Mouse (Mus musculus) hindbrain, embryonic 10.5 days (tissue): ENCODE results near the gene Mmab. TPM values are rescaled to one million over a fixed set of nuclear protein-coding genes. Genes with fewer than 3 reads are reported as not detected.
A peak's percentile ranks its signal among the peaks of the same experiment; 100 is the strongest.

Experiments used
- DNase-seq: peaks from one replicate; pipeline ENCODE4 v3.0.0-alpha.2; 2017; ENCODE audit warnings: low spot score
- H3K27ac ChIP-seq: fragments of 300-500 bp; sonication (generic); 2 replicates; pipeline ENCODE4 v1.5.1; 2016; ENCODE audit warnings: mild to moderate bottlenecking, moderate library complexity
- H3K27me3 ChIP-seq: fragments of 300-500 bp; sonication (generic); 2 replicates; pipeline ENCODE4 v1.6.1; 2016; ENCODE audit warnings: mild to moderate bottlenecking; ENCODE audit not compliant: poor library complexity, insufficient read depth, severe bottlenecking
- H3K36me3 ChIP-seq: fragments of 300-500 bp; sonication (generic); 2 replicates; pipeline ENCODE4 v1.6.1; 2016; ENCODE audit warnings: mild to moderate bottlenecking, moderate library complexity
- H3K4me1 ChIP-seq: fragments of 300-500 bp; sonication (generic); replicated peaks from 2 replicates; pipeline ENCODE4 v1.6.1; 2016; ENCODE audit warnings: mild to moderate bottlenecking
- H3K4me3 ChIP-seq: fragments of 300-500 bp; sonication (generic); 2 replicates; pipeline ENCODE4 v1.5.1; 2016; ENCODE audit warnings: mild to moderate bottlenecking, moderate library complexity
- H3K9me3 ChIP-seq: fragments of 300-500 bp; sonication (generic); 2 replicates; pipeline ENCODE4 v1.6.1; 2016; ENCODE audit warnings: mild to moderate bottlenecking, moderate library complexity
- WGBS: fragments of 180-500 bp; shearing (Covaris S2); methylation state at CpG from one replicate; pipeline ENCODE4 v1.1.7; 2016; 5-methylcytosine and 5-hydroxymethylcytosine counted together
- polyA plus RNA-seq: library from polyadenylated mRNA; unstranded; fragments of >200 nt; fragmentation: Nextera tagmentation; extraction: Ambion mirVana; gene quantifications from 2 replicates; pipeline ENCODE4 v1.2.1, GENCODE M21; 2016

The Mmab gene
- polyA plus RNA-seq, 1 experiment from 2014 or later, result 30.1 TPM

GRCm38 (mm10) chr5:114464561-114464960 is 20.7 kb upstream of the Mmab start:
- WGBS, result 76% methylated on average over 2 of the region's 2 CpGs
- no peaks in the 10 kb centered on the region for H3K36me3 ChIP-seq
- H3K27ac ChIP-seq, result peak overlapping the region; percentile 90
- H3K4me3 ChIP-seq, result no peak overlapping the region
- peaks cover 89% of the 10 kb centered on the region for H3K4me1 ChIP-seq
- H3K9me3 ChIP-seq, result no peaks in the 10 kb centered on the region
- peaks cover 11% of the 10 kb centered on the region for H3K27me3 ChIP-seq
- DNase-seq, result no peak

DNA sequence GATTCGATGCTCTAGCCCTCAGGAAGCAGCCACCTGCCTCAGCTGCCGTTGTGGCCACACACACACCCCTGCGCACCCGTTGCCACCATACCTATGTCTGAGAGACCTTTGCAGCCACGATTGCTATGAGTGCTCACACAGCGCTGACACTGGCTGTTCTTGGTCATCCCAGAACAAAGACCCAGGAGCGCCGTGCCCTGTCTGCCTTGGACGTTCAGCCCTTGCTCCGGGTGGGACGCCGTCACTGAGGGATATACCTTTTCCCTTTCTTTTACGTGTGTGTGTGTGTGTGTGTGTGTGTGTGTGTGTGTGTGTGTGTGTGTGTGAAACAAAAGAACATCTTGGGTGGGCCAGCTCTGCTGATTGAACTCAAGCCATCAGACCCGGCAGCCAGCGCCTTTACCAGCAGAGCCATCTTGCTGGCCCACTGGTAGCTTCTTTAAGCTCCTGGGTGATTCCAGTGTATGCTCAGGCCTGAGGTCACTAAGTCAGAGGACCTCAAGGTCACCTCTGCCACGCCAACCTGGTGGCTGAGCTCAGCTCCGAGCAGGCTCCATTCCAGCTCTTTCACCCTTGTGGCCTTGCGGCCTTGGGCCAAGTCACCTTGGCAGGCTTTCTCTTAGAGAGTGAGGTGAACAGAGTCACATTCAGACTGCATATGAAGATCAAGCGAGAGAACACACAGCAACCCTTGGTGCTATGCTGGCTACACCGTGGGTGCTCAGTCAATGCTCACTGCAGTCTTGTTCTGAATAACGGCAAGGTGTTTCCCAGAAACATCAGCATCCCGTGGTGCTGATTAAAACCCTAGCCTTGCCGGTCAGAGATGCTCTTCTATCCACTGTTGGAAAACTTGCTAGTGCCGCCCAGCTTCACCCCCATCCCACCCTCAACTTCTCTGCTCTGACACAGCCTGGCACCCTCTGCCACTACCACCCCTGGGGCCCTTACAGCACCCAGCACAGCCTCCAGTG is 18.5 kb upstream of the Mmab start:
- no peaks in the 10 kb centered on the region for H3K9me3 ChIP-seq
- DNase-seq, result no peak
- H3K36me3 ChIP-seq, result no peaks in the 10 kb centered on the region
- whole genome bisulfite sequencing, result 83% methylated on average over 24 of the region's 24 CpGs
- H3K4me1 ChIP-seq, result peaks cover 74% of the 10 kb centered on the region
- no peak overlapping the region for H3K4me3 ChIP-seq
- peaks cover 5% of the 10 kb centered on the region; the same call in 1 of the 2 replicates for H3K27me3 ChIP-seq
- peak overlapping the region; percentile 68 for H3K27ac ChIP-seq

- peak; percentile 89 for DNase-seq
- Histone ChIP-seq H3K4me1 (peaks cover 66% of the 10 kb centered on the region), H3K4me3 (no peak overlapping the region), H3K27me3 (peaks cover 5% of the 10 kb centered on the region; the same call in 1 of the 2 replicates), H3K36me3 (0 out of 2 replicates have a peak, but pooled peaks cover 3% of the 10 kb centered on the region), H3K9me3 (no peaks in the 10 kb centered on the region), H3K27ac (peak overlapping the region; percentile 68)
- WGBS, result 8% methylated on average over 7 of the region's 7 CpGs
Observed at GRCm38 (mm10) chr5:114461238-114461637, 17.4 kb upstream of the Mmab start.

DNA sequence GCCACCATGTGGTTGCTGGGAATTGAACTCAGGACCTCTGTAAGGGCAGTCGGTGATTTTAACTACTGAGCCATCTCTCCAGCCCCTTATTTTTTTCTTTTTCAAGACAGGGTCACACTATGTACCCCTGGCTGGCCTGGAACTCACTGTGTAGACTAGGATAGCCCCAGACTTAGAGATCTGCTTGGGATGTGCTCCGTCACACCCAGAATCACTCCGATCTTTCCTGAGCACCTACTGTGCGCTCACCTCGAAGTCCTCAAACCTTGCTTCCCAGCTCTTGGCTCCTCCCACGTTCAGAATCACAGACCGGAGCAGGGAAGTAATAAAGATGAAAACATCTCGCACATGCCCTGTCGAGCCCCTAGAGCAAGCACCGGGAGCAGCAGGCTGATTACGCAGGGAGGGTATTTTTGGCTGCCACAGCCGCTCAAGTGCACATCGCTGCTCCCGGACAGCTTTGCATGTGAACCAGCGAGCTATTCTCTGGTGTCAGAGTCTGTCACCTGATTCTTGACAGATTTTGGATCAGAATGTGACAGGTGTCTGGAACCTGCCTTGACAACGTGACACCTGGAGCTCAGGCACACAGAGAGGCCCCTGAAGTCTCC is 13.2 kb upstream of the Mmab start:
- peaks cover 41% of the 10 kb centered on the region for H3K4me1 ChIP-seq
- H3K36me3 ChIP-seq, result peaks cover 29% of the 10 kb centered on the region
- no peak for DNase-seq
- H3K27ac ChIP-seq, result no peak overlapping the region
- H3K9me3 ChIP-seq, result no peaks in the 10 kb centered on the region
- H3K4me3 ChIP-seq, result no peak overlapping the region
- WGBS, result 87% methylated on average over 16 of the region's 16 CpGs
- peaks cover 5% of the 10 kb centered on the region; the same call in 1 of the 2 replicates for H3K27me3 ChIP-seq

GRCm38 (mm10) chr5:114456287-114456686 is 12.4 kb upstream of the Mmab start:
- Histone ChIP-seq H3K4me1 (peaks cover 33% of the 10 kb centered on the region), H3K36me3 (peaks cover 37% of the 10 kb centered on the region), H3K27me3 (peaks cover 5% of the 10 kb centered on the region; the same call in 1 of the 2 replicates), H3K4me3 (no peak overlapping the region), H3K27ac (peak overlapping the region; percentile 36; the same call in 1 of the 2 replicates), H3K9me3 (no peaks in the 10 kb centered on the region)
- whole genome bisulfite sequencing, result 73% methylated on average over 9 of the region's 9 CpGs
- no peak for DNase-seq

GRCm38 (mm10) chr5:114449011-114449410 is 5.2 kb upstream of the Mmab start:
- no peak for DNase-seq
- Histone ChIP-seq H3K27ac (no peak overlapping the region), H3K4me3 (no peak overlapping the region), H3K9me3 (no peaks in the 10 kb centered on the region), H3K27me3 (no peaks in the 10 kb centered on the region), H3K4me1 (peaks cover 12% of the 10 kb centered on the region), H3K36me3 (peaks cover 80% of the 10 kb centered on the region)
- WGBS, result 89% methylated on average over 4 of the region's 4 CpGs

DNA sequence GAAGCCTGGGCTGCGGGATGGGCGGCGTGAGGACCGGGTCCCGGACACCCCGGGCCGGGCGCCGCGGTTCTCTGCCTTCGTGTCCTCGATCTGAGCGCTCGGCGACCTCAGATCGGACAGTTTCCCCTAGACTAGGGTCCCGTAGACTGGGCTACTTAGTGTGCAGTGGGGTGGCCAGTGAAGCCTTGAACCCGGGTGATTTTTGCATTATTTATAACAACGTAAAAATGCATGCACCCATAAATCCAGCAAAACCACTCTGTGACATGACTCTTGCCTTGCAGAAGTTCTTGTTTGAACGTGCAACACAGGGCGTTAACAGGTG is 470 bp upstream of the Mmab start:
- Histone ChIP-seq H3K36me3 (peaks cover 41% of the 10 kb centered on the region), H3K4me3 (peak overlapping the region; percentile 69), H3K9me3 (no peaks in the 10 kb centered on the region), H3K27ac (peak overlapping the region; percentile 94), H3K27me3 (no peaks in the 10 kb centered on the region), H3K4me1 (peaks cover 15% of the 10 kb centered on the region)
- DNase-seq, result no peak
- WGBS, result under 1% methylated on average over 21 of the region's 21 CpGs

DNA sequence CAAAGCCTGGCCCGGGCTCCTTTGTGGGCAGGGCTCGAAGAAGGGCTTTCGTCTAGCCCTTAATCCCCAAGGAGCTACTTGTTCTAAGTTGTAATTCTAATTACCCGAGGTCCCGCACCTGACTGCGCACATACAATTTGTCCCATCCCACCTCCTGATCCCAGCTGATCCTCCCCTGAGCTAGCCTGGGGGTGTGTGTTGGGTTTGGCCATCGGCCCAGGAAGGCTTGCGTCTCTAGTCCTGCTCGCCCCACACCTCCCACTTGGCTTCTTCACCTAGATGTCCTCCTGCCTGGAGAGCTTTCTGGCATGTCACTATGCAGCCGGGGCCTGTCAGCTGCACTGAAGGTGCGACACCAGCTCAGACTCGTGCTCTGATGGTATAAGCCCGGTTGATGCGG is 8.3 kb downstream of the Mmab start:
- no peaks in the 10 kb centered on the region for H3K9me3 ChIP-seq
- H3K4me1 ChIP-seq, result no peaks in the 10 kb centered on the region
- no peaks in the 10 kb centered on the region for H3K27me3 ChIP-seq
- no peak overlapping the region for H3K4me3 ChIP-seq
- 95% methylated on average over 14 of the region's 14 CpGs for WGBS
- H3K36me3 ChIP-seq, result peaks cover 46% of the 10 kb centered on the region
- no peak overlapping the region for H3K27ac ChIP-seq
- no peak for DNase-seq

DNA sequence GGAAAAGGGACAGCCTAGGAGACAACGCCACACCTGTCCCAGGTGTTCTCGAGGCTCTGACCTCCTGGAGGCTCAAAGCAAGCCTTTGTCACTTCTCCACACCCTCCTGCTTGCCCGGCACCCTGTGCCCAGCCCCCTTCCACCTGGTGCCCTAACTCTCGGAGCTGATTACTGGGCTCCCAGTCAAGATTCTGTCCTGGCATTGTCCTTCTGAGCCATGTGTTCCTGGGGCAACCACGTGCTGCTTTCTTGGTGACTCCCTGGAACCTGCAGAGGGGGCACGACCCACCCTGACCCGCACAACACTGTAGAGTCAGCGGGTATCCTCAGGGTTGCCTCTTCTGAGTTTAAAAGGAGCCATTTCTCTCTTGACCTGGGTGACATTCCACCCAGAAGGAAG is 9.5 kb downstream of the Mmab start:
- no peak overlapping the region for H3K27ac ChIP-seq
- no peaks in the 10 kb centered on the region for H3K9me3 ChIP-seq
- H3K4me1 ChIP-seq, result peaks cover 1% of the 10 kb centered on the region; the same call in 1 of the 2 replicates
- no peak overlapping the region for H3K4me3 ChIP-seq
- H3K36me3 ChIP-seq, result peaks cover 46% of the 10 kb centered on the region
- DNase-seq, result no peak
- no peaks in the 10 kb centered on the region for H3K27me3 ChIP-seq
- WGBS, result 88% methylated on average over 8 of the region's 8 CpGs

- WGBS, result 88% methylated on average over 7 of the region's 7 CpGs
- DNase-seq, result no peak
- peaks cover 4% of the 10 kb centered on the region; the same call in 1 of the 2 replicates for H3K4me1 ChIP-seq
- no peaks in the 10 kb centered on the region for H3K9me3 ChIP-seq
- H3K36me3 ChIP-seq, result peaks cover 8% of the 10 kb centered on the region
- no peak overlapping the region for H3K27ac ChIP-seq
- H3K4me3 ChIP-seq, result no peak overlapping the region
- H3K27me3 ChIP-seq, result no peaks in the 10 kb centered on the region
Observed at GRCm38 (mm10) chr5:114429781-114430180, 14.1 kb downstream of the Mmab start.

DNA sequence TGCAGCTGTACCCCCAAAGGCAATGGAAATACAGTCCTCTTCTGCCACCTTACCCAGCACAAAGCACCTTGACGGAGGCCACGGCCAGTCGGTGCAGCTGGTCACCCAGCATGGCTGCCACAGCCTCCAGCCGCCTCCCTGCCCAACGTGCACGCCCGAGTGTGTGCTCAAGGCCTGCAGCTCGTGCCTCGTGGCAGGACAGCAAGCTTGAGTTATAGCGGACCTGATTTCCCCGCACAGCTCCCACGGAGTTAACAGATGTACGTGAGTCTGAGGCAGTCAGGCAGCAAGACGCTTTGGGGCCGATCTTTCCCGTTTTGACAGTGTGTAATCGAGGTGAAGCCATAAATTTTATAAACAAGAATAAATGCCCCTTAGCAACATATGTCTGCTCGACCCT is 15.2 kb downstream of the Mmab start:
- Histone ChIP-seq H3K27me3 (no peaks in the 10 kb centered on the region), H3K36me3 (no peaks in the 10 kb centered on the region), H3K9me3 (no peaks in the 10 kb centered on the region), H3K4me3 (no peak overlapping the region), H3K27ac (no peak overlapping the region), H3K4me1 (peaks cover 8% of the 10 kb centered on the region; the same call in 1 of the 2 replicates)
- DNase-seq, result no peak
- WGBS, result 85% methylated on average over 18 of the region's 18 CpGs

- peaks cover 23% of the 10 kb centered on the region for H3K4me1 ChIP-seq
- H3K4me3 ChIP-seq, result no peak overlapping the region
- H3K27me3 ChIP-seq, result no peaks in the 10 kb centered on the region
- H3K27ac ChIP-seq, result no peak overlapping the region
- no peak for DNase-seq
- H3K36me3 ChIP-seq, result peaks cover 7% of the 10 kb centered on the region
- WGBS, result 77% methylated on average over 6 of the region's 6 CpGs
- no peaks in the 10 kb centered on the region for H3K9me3 ChIP-seq
Observed at GRCm38 (mm10) chr5:114426732-114427131, 17.1 kb downstream of the Mmab start.

GRCm38 (mm10) chr5:114423961-114424360 is 19.9 kb downstream of the Mmab start:
- peaks cover 35% of the 10 kb centered on the region for H3K36me3 ChIP-seq
- no peak overlapping the region for H3K27ac ChIP-seq
- no peaks in the 10 kb centered on the region for H3K9me3 ChIP-seq
- 88% methylated on average over 5 of the region's 5 CpGs for WGBS
- no peak for DNase-seq
- H3K27me3 ChIP-seq, result no peaks in the 10 kb centered on the region
- H3K4me1 ChIP-seq, result peaks cover 19% of the 10 kb centered on the region
- no peak overlapping the region for H3K4me3 ChIP-seq
